Mouse (Mus musculus): ENCODE measurements at regions not wholly inside any gene's neighbourhood (a gene's known extent, or its start where the extent isn't known, plus 50 kb on each side); places are given as distances from the start of the nearest gene placed in this dataset.
"Not testable (repeated sequence)": the region's sequence is repeated elsewhere in the genome, so short reads cannot be mapped to it uniquely, and the experiment has no call there.

DNA sequence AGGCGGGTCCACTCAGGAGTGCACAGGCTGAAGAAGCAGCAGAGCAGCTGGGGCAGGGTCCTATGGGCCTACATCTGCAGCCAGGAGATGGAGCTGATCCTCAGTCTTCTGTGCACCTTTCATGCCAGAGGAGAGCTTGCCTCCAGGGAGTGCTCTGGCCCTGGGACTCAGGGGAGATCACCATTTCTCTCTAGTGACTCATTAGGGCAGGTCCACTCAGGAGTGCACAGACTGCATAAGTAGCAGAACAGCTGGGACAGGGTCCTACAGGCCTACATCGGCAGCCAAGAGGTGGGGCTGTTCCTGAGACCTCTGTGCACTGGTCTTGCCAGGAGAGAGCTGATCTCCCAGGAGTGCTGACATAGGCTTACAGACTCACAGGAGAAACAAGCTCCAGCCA is 159.4 kb upstream of the Gm21897 start:
- in situ Hi-C loops (cut with MboI, MseI): no loop called here

DNA sequence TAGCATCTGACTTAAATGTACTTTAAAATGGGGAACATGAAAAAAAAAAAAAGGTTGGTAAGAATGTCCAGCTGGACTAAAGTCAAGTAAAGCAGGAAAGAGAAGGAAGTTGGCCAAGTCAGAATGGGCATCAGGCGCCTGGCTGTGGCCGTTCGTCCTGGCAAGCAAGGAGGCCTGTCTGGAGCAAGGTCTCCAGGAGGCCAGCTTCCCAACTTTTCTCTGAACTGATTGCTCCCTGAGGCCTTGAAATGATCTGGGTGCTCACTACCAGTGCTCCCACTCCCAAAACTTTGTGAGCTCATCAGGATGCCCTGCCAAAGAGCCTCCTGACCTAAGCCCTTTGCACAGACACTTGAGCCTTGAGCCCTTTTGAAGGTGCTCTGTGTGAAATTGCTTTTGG is 141.7 kb upstream of the Gm21897 start:
- in situ Hi-C loops (cut with MboI, MseI): no loop called here

DNA sequence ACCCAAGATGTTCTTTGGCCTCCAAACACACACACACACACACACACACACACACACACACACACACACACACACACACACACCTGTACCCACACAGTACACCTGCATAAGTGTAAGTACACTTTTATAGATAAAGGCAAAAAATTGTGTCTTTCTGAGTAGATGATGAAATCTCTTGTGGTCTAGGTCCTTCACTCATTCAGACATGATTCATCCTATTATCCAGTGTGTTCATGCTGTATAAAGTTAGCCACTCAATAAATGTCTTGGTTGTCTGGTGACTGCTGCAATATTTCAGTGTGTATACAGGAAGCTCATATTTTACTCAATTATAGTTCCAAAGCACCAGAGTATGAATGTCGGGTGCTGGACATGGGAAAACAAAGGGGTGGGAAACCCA is 131.5 kb upstream of the Gm21897 start:
- in situ Hi-C loops (cut with MboI, MseI): no loop called here

DNA sequence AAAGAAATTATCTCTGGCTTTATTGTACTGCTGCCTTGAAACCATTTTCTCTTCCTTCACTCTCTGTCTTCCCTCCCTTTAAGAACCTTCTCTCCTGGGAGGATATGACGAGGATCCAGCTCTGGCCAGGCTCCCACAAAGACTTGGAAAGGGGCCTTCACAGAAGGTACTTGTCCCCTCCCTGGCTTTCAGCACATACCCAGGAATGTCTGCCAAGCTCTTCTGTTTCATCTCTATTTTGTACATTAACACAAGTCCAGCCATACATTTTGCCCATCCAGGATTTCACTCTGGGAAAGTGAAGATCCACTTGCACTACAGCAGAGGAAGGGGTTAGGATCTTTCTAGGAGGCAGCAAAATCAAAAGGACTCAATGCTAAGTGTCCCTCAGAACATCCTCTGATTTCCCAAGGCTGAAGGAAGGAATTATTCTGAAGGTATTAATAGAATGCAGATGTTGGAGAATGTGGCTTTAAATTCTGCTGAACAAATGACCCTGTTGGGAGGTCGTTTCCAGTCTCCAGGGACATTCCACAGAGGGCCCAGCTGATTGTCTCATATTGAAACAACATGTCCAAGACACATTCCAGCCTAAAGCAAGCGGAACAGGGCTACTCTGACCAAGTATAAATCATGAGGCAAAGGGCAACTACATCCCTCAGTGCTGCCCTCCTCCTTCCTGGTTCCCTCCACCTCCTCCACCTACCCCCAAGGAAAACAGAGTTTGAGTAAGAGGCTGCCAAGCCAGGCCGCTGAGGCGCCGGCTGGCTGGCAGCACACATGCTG is 122.1 kb upstream of the Gm21897 start:
- in situ Hi-C loops (cut with MboI, MseI): no loop called here

DNA sequence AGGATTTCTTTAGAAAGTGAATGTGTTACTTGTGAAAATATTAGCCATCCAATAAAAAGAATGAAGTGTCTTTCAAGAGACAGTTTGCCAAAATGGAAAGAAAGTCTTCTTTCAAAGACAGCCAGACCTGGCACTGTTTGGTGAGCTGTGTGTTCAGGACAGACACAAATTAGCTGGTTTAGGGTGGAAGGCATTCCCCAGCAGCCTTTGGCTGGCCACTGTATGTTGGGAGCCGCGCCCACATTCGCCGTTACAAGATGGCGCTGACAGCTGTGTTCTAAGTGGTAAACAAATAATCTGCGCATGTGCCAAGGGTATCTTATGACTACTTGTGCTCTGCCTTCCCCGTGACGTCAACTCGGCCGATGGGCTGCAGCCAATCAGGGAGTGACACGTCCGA is 121.3 kb upstream of the Gm21897 start:
- in situ Hi-C loops (cut with MboI, MseI): not testable (repeated sequence)

DNA sequence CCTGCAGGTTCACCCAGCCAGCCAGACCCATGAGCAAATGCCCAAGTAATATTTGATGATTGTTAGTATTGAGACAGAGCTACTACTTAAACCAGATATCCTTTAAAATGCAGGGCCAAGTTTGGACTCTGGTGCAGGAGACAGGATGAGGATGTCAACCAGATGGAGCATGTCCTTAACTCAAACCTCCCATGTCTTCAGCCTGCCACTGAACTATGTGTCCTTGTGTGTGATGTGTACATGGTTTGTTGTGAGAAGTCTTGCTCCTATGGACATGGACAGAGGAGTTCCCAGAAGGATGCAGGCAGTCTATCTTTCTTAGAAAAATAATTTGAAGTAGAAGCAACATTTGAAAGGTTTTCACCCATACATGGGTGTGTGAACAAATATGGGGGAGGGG is 120.4 kb upstream of the Gm21897 start:
- in situ Hi-C loops (cut with MboI, MseI): no loop called here

DNA sequence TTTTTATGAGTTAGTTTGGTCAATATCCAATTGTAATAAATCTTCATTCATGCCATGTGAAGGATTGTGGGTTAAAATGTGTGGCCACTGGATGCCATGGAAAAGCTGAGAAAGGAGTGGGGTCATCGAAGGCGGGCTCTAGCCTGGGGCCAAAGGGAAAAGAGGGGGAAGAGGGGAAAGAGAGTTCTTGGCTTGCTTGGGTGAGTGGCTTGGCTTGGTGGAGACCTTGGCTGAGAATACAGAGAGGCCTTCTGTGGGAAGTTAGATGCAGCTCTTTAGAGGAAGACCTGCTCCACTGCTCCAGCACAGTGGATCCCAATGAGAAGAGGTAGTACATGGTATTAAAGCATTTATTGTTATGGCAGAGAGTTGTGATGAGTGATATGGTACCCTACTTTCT is 101.3 kb upstream of the Gm21897 start:
- in situ Hi-C loops (cut with MboI, MseI): no loop called here

DNA sequence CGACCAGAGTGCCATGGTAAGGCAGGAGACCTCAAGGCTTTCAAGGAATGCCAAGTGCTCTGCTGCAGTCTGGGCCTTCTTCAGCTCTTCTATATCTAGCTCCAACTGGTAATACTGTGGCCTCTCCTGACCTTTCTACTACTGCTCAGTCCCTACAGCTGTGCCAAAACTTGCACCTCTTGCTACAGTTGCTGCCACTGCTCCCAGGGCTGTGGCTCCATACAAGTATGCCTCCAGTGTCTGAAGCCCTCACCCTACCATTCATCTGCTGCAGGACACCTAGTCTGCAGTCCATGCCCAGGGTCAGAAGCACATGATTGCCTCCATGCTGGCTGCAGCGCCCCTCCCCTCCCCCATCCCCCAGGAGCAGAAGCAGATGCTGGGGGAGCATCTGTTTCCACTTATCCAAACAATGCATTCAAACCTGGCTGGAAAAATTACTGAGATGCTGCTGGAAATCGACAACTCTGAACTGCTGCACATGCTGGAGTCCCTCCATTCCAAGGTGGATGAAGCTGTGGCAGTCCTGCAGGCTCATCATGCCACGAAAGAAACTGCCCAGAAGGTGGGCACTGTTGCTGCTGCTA is 96.2 kb upstream of the Gm21897 start:
- in situ Hi-C loops (cut with MboI, MseI): no loop called here

DNA sequence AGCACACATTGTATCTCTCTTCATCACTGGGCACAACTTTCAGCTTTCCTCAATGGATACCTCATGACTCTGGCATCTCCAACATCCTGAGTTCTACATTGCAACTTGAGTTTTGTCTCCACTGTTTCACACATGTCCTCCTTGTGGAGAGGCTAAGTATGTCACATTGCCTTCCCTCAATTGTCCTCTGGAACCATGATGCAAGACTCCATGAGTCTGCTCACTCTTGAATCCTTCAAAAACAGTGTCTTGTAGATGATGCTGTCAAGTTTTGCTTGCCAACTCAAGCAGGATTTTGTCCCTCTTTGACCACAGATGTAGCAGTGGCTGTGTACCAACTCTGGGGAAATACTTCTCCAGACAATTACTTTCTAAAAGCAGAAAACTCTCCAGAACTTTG is 79.4 kb upstream of the Gm21897 start:
- in situ Hi-C loops (cut with MboI, MseI): no loop called here

DNA sequence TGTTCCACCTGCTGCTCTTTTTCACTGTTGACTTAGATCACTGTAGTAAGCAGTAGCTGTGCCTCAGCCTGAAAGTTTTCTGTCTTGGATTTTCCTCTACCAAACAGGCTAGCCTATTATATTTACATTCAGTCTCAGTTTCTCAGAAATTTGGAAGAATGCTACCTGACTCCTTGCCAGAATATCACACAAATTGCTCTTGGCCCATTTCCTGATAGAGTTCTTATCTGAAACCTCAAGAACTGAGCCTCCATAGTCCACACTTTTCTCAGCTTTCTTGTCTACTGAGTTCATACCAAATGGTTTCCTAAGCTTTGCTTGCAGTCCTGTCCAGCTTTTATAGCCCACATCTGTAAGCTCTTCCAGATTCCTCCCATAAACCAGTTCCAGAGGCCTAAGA is 78.8 kb upstream of the Gm21897 start:
- in situ Hi-C loops (cut with MboI, MseI): no loop called here

DNA sequence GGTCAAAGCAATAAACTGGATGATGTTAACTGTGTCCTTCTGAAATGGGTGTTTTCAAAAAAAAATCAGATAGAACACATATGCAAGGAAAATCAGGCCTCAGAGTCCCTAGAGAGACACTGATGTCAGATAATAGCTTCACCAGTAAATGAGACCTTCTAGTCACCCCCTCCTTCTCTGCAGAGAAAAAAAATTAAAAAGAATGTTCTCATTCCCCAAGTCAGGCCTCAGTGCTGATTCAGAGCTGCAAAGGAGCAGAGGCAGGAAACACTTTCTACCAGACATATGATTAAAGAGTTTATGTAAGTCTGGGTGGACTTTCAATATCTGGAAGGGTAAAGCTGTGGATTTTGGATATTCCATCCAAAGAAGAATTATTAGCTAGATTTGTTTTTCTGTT is 67.1 kb upstream of the Gm21897 start:
- in situ Hi-C loops (cut with MboI, MseI): no loop called here

DNA sequence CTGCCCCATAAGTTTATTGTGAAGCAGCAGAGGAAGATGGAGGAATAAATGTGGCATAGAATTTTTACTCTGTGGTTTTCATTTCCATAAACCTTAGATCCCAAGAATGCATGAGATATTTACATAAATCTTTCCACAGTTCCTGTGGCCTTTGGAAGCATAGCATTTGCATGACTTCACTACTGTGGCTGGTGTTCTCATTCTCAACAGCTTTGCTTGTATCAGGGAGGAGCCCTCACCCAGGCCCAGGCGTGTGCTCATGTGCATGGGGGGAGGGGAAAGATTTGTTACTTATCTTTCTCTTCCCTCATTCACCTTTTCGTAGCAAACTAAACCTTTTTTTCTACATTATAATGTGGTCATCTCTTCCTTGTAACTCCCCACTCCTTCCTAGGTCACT is 65.6 kb upstream of the Gm21897 start:
- in situ Hi-C loops (cut with MboI, MseI): no loop called here

DNA sequence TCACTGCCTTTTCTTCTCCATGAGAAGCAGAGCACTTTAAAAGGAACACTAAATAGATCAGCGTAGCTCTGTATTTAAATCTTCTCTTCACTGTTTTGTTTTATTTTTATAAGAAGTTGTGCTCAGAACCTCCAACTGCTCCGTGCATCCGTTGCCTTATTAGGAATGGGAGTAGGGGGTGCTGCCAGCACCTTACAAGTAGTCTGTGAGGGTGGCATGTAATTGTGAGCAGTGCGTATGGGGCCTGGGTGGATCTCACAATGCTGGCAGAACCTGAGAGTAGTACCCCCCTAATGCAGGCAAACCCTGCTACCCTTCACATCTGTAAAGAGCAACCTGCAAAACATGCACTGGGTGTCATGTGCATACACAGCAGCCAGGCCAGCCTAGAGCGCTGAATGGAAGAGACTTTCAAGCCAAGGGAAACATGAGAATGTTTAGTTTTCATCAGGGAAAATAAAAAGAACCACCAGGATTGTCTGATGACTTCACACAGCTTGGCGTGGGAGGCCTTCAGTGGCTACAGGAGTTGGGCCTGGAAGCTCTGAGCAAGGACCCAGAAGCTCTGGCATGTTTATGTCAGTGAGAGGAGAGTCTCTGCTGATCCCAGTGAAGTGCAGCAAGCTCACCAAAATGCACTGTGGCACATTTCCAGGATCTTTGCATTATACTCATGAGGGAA is 64.5 kb upstream of the Gm21897 start:
- in situ Hi-C loops (cut with MboI, MseI): no loop called here

DNA sequence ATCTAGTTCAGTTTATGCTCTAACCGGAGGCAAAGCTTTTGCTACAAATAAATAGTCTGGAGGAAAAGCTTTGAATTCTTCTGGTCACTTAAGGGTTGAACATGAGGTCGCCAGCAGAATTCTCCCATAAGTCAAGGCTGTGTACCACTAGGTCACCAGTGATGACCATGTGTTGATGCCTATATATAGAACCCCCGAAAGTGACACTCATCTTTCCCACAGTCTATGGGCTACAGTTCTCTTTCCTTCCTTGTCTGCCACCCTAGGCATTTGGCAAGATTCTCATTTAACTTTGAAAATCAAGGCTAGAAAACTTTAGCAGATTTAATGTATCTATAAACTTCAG is 63.9 kb upstream of the Gm21897 start:
- in situ Hi-C loops (cut with MboI, MseI): no loop called here

DNA sequence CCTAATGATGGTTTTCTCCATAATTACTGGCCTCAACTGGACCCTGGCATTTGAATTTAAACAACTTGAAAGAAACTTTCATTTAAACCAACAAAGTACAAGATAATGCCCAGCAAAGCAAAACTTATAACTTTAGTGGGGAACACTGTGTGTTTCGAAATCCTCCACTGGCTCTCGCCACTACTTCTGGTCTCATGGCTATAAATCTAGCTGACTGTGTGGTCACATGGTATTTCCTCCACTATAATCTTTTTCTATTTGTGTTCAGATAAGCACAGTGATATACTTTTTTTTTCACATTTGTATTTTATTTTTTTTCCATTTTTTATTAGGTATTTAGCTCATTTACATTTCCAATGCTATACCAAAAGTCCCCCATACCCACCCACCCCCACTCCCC is 62.6 kb upstream of the Gm21897 start:
- in situ Hi-C loops (cut with MboI, MseI): no loop called here

DNA sequence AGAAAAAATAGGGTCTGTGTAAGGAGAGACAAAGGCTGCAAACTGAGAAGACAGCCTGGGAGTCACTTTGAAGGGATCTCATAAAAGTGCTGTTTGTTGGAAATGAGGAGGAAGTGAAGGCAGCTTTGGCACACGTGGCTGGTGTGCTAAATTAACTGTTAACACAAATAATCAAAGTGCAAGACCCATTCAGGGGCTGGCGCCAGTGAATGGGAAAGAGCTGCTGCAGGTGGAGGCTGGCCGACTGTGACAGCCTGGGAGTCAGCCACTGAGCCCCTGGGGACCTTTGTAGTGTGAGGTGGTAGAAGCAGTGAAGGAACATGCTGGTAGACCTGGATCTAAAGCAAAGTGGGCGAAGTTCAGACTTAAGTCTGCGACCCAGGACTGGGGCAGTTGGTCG is 57.8 kb upstream of the Gm21897 start:
- in situ Hi-C loops (cut with MboI, MseI): no loop called here

DNA sequence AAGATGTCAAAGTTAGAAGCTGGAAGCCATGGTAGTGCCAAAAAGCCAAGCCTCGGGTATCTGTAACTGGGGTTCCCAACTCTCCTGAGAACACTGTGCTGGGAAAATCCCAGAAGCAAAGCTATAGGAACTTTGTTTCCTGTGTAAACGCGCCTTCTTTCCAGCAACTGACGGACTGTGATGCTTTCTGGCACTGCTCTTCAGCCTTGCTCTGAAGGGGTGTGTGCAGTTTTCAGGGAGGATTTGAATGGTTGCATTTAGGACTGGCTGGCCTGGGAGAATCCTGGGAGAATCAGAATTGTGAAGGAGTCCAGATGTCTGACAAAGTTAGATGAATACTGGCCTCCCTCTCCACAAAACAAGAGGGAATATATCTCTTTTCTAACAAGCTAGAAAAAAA is 57.2 kb upstream of the Gm21897 start:
- in situ Hi-C loops (cut with MboI, MseI): no loop called here

Data from regulatory T cell (primary cell).